Mouse (Mus musculus) lung, postnatal 0 days (tissue): ENCODE data around the gene Slc13a2. TPM values are rescaled to one million over a fixed set of nuclear protein-coding genes. Genes with fewer than 3 reads are reported as not detected.
A peak's percentile ranks its signal among the peaks of the same experiment; 100 is the strongest.

ENCODE experiments used
- ATAC-seq: fragments of 200-750 bp; cut with Nextera tagmentation; 2 replicates; pipeline ENCODE4 v1.8.0; 2017; ENCODE audit warnings: moderate library complexity
- DNase-seq: peaks from one replicate; pipeline ENCODE4 v3.0.0-alpha.2; 2016; ENCODE audit warnings: low spot score
- H3K27ac ChIP-seq: fragments of 300-500 bp; sonication (generic); 2 replicates; pipeline ENCODE4 v1.5.1; 2014; ENCODE audit warnings: antibody characterized with exemption, mild to moderate bottlenecking, low read length, mixed read lengths
- H3K27me3 ChIP-seq: fragments of 300-500 bp; sonication (generic); replicated peaks from 2 replicates; pipeline ENCODE4 v1.6.1; 2014; ENCODE audit warnings: low read length, mixed read lengths; ENCODE audit not compliant: insufficient read depth
- H3K36me3 ChIP-seq: fragments of 300-500 bp; sonication (generic); 2 replicates; pipeline ENCODE4 v1.6.1; 2014; ENCODE audit warnings: low read length, mixed read lengths; ENCODE audit not compliant: insufficient read depth
- H3K4me1 ChIP-seq: fragments of 300-500 bp; sonication (generic); 2 replicates; pipeline ENCODE4 v1.6.1; 2014; ENCODE audit warnings: antibody characterized with exemption, low read depth, low read length, mixed read lengths; ENCODE audit not compliant: insufficient read depth
- H3K4me2 ChIP-seq: fragments of 300-500 bp; sonication (generic); replicated peaks from 2 replicates; pipeline ENCODE4 v1.6.1; 2014; ENCODE audit warnings: low read depth, mild to moderate bottlenecking, low read length, moderate library complexity, mixed read lengths
- H3K4me3 ChIP-seq: fragments of 300-500 bp; sonication (generic); 2 replicates; pipeline ENCODE4 v1.5.1; 2014; ENCODE audit warnings: low read depth, low read length
- H3K9ac ChIP-seq: fragments of 300-500 bp; sonication (generic); replicated peaks from 2 replicates; pipeline ENCODE4 v1.6.1; 2014; ENCODE audit warnings: low read depth, mild to moderate bottlenecking
- H3K9me3 ChIP-seq: fragments of 300-500 bp; sonication (generic); 2 replicates; pipeline ENCODE4 v1.6.1; 2016; ENCODE audit warnings: low read length, mixed read lengths
- CTCF ChIP-seq: IDR thresholded peaks from 2 replicates; pipeline ENCODE4 v1.5.1; 2016; ENCODE audit warnings: antibody characterized with exemption, mild to moderate bottlenecking
- EP300 ChIP-seq: IDR thresholded peaks from 2 replicates; pipeline ENCODE4 v1.6.1; 2016; ENCODE audit warnings: antibody characterized with exemption, mild to moderate bottlenecking, control low read depth
- WGBS: fragments of 180-500 bp; shearing (Covaris S2); extraction: QIAGEN DNeasy Blood & Tissue Kit; methylation state at CpG from one replicate; pipeline ENCODE4 v1.1.7; 2014; 5-methylcytosine and 5-hydroxymethylcytosine counted together
- polyA plus RNA-seq: library from polyadenylated mRNA; unstranded; fragments of >200 nt; fragmentation: Nextera tagmentation; extraction: Ambion mirVana; gene quantifications from 2 replicates; pipeline ENCODE4 v1.2.1, GENCODE M21; 2015

Slc13a2 gene
- polyA plus RNA-seq, 1 experiment from 2014 or later: 0.43 TPM

DNA sequence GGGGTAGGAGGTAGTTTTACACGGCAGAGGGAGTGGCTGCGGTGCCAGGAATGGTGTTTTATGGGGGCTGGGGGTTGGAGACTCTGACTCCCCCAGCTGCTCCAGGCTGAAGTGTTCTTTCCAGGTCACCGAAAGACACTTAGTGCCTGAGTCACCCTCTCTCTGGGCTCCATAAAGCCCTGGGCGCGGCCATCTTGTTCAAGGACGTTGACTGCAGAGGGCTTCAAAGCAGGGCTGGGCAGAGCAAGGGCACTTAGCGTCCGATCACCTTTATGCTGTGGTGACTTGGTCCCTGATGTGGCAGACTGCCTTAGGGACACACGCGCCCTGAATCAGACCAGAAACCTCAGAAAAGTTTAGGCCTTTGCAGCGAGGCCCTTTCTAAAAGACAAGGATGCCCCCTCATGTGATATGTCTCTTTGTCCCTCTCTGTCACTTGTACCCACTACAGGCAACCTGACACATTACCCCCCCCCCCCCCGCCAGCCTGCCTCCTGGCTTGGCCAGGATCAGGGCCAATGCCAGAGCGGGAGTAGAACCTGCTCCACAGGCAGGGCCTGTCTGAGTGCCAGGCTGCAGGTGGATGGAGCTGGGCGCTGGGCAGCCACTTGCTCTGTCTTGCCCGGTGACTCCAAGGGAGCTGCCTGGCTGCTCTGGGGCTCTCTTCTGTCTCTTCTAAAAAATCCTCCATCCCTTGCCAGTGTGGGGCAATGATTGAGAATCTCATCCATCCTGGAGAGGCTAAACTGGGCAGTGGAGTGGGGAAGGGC is 54.4 kb downstream of the Slc13a2 start:
- DNase-seq (peak; percentile 49), ATAC-seq (peak; percentile 67)
- Histone ChIP-seq H3K4me3 (no peak overlapping the region), H3K4me2 (no peak overlapping the region), H3K27me3 (no peaks in the 10 kb centered on the region), H3K9me3 (no peaks in the 10 kb centered on the region), H3K36me3 (no peaks in the 10 kb centered on the region), H3K27ac (0 out of 2 replicates have a peak overlapping the region, but pooled peaks have one; percentile 9), H3K4me1 (no peaks in the 10 kb centered on the region), H3K9ac (no peak overlapping the region)
- 68% methylated on average over 15 of the region's 15 CpGs for WGBS
- TF ChIP-seq EP300 (no peak), CTCF (no peak)

DNA sequence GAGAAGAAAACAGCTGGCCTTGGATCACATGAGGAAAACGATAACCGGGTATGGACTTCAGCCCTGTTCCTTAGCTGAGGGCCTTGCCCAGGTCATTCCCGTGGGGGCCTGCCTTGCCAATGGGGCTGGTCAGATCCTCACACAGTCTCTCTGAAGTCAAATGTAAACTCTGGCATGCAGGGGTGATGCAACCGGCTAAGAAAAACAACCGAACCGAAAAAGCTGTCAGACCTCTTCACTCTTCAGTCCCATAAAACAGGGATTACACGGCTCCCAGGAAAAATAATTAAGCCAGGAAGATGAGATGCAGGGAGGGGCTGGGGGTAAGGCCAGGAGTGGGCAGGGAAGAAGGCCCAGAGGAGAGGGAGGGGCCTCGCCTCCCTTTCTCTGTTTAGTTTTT is 57.9 kb downstream of the Slc13a2 start:
- TF ChIP-seq EP300: no peak
- no peak for TF ChIP-seq CTCF
- Histone ChIP-seq H3K9me3 (no peaks in the 10 kb centered on the region), H3K4me1 (no peaks in the 10 kb centered on the region), H3K4me2 (no peak overlapping the region), H3K27ac (no peak overlapping the region), H3K9ac (no peak overlapping the region), H3K4me3 (no peak overlapping the region), H3K36me3 (no peaks in the 10 kb centered on the region), H3K27me3 (no peaks in the 10 kb centered on the region)
- DNase-seq (peak; percentile 45), ATAC-seq (0 out of 2 replicates have a peak, but pooled peaks have one; percentile 9)
- whole genome bisulfite sequencing: 13% methylated on average over 8 of the region's 8 CpGs

DNA sequence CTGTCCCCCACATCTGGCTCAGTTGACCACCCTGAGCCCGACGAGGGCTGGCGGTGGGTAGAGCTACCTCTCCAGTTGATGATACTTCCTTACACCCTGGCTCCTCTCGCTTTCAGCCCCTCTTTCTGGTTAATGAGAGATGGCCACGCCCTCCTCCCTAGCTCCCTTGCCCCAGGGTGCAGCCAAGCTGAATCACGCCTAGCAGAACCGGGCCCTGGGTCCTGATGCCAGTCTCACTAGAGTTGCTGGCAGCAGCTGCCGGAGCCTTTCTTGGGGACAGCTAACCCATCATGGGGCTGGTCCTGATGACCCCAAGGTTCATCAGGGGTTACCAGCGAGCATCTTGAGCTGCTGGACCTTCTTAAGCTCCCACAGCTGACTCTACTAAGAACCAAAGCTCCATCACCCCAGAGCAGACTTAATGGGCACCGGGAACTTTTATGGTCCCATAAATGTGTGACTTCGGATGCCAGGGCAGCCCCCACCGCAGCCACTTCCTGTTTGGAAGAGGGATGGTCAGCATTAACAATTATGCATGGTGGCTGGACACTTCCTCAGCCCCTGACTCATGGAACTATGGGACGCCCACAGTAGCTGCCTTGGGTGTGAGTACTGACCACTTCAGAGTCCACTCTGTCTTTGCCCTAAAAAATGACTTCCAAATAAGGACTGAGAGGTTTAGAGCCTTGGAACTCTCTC is 58.6 kb downstream of the Slc13a2 start:
- H3K4me2 ChIP-seq: no peak overlapping the region
- ATAC-seq: no peak
- no peak for DNase-seq
- no peak overlapping the region for H3K9ac ChIP-seq
- H3K9me3 ChIP-seq: no peaks in the 10 kb centered on the region
- H3K27me3 ChIP-seq: no peaks in the 10 kb centered on the region
- TF ChIP-seq CTCF: no peak
- no peak for TF ChIP-seq EP300
- H3K4me3 ChIP-seq: no peak overlapping the region
- H3K36me3 ChIP-seq: no peaks in the 10 kb centered on the region
- 73% methylated on average over 12 of the region's 13 CpGs for WGBS
- H3K27ac ChIP-seq: no peak overlapping the region
- no peaks in the 10 kb centered on the region for H3K4me1 ChIP-seq

DNA sequence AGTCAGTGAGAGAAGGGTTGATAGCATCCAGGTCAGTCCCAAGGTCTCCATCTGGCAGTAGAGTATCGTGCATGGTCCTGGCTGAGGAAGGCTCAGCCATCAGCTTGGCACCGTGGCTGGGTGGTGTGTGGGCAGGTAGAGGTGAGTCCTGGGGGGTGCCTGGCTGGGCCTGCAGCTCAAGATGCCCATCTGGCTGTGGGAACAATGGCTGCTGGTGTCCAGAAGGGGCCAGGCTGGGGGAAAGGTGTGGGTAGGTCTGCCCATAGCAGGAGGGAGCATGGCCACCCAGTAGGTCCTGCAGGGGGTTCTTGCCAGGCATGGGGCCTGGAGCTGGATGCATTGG is 61.3 kb downstream of the Slc13a2 start:
- Histone ChIP-seq H3K9me3 (no peaks in the 10 kb centered on the region), H3K9ac (no peak overlapping the region), H3K27me3 (no peaks in the 10 kb centered on the region), H3K4me1 (no peaks in the 10 kb centered on the region), H3K27ac (no peak overlapping the region), H3K4me3 (no peak overlapping the region), H3K4me2 (no peak overlapping the region), H3K36me3 (no peaks in the 10 kb centered on the region)
- ATAC-seq: no peak
- DNase-seq: no peak
- no peak for TF ChIP-seq EP300
- TF ChIP-seq CTCF: no peak
- 43% methylated on average over 2 of the region's 2 CpGs for WGBS

DNA sequence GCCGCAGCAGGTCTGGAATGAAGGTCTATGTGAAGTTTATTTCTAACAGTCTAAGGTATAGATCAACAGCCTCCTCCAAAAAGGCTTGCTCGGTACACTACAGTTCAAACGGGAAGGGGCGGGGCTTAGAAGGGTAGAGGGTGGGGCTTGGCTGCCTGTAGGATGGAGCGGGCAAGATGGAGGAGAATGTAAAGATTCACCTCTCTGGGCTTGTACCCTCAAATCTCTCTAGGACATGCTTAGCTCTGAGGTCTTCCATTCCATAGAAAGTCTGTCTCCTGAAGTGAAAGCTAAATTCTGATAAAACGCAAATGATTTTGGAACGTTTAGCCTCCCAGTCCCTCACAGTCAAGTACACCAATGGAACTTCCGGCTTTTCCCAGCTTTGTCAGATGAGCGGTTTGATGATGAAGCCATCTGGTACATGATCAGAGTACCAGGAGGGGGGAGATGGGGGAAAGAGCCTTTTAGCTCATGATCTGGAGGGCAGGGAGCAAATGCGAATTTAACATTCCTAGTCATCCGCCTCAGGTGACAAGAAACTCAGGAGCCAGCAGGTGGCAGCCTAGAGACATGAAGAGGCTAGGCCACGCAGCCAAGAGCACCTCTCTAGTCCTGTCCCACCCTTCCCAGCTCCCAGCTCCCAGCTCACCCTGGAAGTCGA is 61.8 kb downstream of the Slc13a2 start:
- H3K9ac ChIP-seq: no peak overlapping the region
- no peaks in the 10 kb centered on the region for H3K9me3 ChIP-seq
- H3K4me2 ChIP-seq: peak overlapping the region; percentile 58
- ATAC-seq: peak; percentile 80
- H3K27ac ChIP-seq: no peak overlapping the region
- no peaks in the 10 kb centered on the region for H3K4me1 ChIP-seq
- peak; percentile 91 for DNase-seq
- no peaks in the 10 kb centered on the region for H3K27me3 ChIP-seq
- WGBS: 7% methylated on average over 13 of the region's 13 CpGs
- no peaks in the 10 kb centered on the region for H3K36me3 ChIP-seq
- TF ChIP-seq CTCF (peak; percentile 83), EP300 (no peak)
- peak overlapping the region; percentile 27; the same call in 1 of the 2 replicates for H3K4me3 ChIP-seq

GRCm38 (mm10) chr11:78358330-78359007 is 63.5 kb downstream of the Slc13a2 start:
- Histone ChIP-seq H3K36me3 (no peaks in the 10 kb centered on the region), H3K4me3 (no peak overlapping the region), H3K4me1 (no peaks in the 10 kb centered on the region), H3K27me3 (no peaks in the 10 kb centered on the region), H3K9ac (no peak overlapping the region), H3K9me3 (no peaks in the 10 kb centered on the region), H3K27ac (no peak overlapping the region), H3K4me2 (no peak overlapping the region)
- DNase-seq (peak; percentile 56), ATAC-seq (no peak)
- 18% methylated on average over 22 of the region's 22 CpGs for WGBS
- no peak for TF ChIP-seq EP300
- peak; percentile 74 for TF ChIP-seq CTCF
